8 mouse cellular contexts compared by ENCODE assay signal in genomic region chr1:39536701-39537100, GRCm38 (mm10). TPM values are rescaled to one million over a fixed set of nuclear protein-coding genes. Genes with fewer than 3 reads are reported as not detected.
DNase-seq lines count a peak whose midpoint lies in the region; ATAC-seq and TF ChIP-seq lines count a peak whose summit lies in the region.

No protein-coding gene starts in this region.

- H3K9ac ChIP-seq in liver, embryonic 12.5 days = peak overlapping the region; percentile 87

- no peaks in the 10 kb centered on the region for H3K27me3 ChIP-seq in testis, adult 2 months (ENCODE audit: control insufficient read depth, insufficient read depth, low read length)
- peaks cover 6% of the 10 kb centered on the region; the same call in 1 of the 2 replicates for H3K27me3 ChIP-seq in liver, embryonic 12.5 days (replicated peaks)

- H3K4me1 ChIP-seq in testis, adult 2 months (ENCODE audit: control insufficient read depth, insufficient read depth, low read length) = peaks cover 8% of the 10 kb centered on the region
- H3K4me1 ChIP-seq in liver, embryonic 12.5 days = peaks cover 21% of the 10 kb centered on the region

- peaks cover 1% of the 10 kb centered on the region for H3K36me3 ChIP-seq in testis, adult 2 months (ENCODE audit: control insufficient read depth, insufficient read depth, low read length)
- peaks cover 39% of the 10 kb centered on the region for H3K36me3 ChIP-seq in liver, embryonic 12.5 days

- intact Hi-C loops in gastrocnemius, adult 2 months (cut with DNase I) = no loop called here
- intact Hi-C loops in gastrocnemius, postnatal 14 days (cut with DNase I; ENCODE audit: low total_unique reads) = no loop called here

- WGBS in liver, embryonic 12.5 days (ENCODE audit: insufficient replicate concordance) = 34% methylated on average over 7 of the region's 7 CpGs

- peaks cover 12% of the 10 kb centered on the region; the same call in 1 of the 2 replicates for H3K9me3 ChIP-seq in liver, embryonic 12.5 days (replicated peaks)

- DNase-seq in gastrocnemius, adult 2 months = no peak
- no peak for DNase-seq in gastrocnemius, postnatal 14 days
- no peak for DNase-seq in testis, postnatal 14 days (ENCODE audit: low spot score)
- DNase-seq in right cerebral cortex, adult 2 months (ENCODE audit: low spot score in 2 of 2) = no peak

- peak overlapping the region; percentile 94 for H3K27ac ChIP-seq in gastrocnemius, adult 2 months
- 0 out of 2 replicates have a peak overlapping the region, but pooled peaks have one; percentile 12 for H3K27ac ChIP-seq in testis, adult 2 months (ENCODE audit: control insufficient read depth, insufficient read depth, low read depth, low read length)
- H3K27ac ChIP-seq in liver, embryonic 12.5 days = no peak overlapping the region

- no peak for TF ChIP-seq CTCF in gastrocnemius, adult 2 months (IDR thresholded peaks at IDR 0.05)
- TF ChIP-seq CTCF in testis, adult 2 months (IDR thresholded peaks at IDR 0.05; ENCODE audit: control insufficient read depth, insufficient read depth, insufficient replicate concordance, low read depth, low read length) = no peak

- no peak for ATAC-seq in liver, embryonic 12.5 days
- ATAC-seq in megakaryocyte progenitor cell, adult 5-6 weeks (replicated peaks; ENCODE audit: poor library complexity) = no peak
- no peak for ATAC-seq in cerebellum, adult (ENCODE audit: insufficient number of reproducible peaks, low FRiP score, low TSS enrichment)

- no peak for TF ChIP-seq POLR2A in testis, adult 2 months (IDR thresholded peaks at IDR 0.05; ENCODE audit: control insufficient read depth, low read depth, low read length)

- H3K4me3 ChIP-seq in gastrocnemius, adult 2 months = peak overlapping the region; percentile 93
- peak overlapping the region; percentile 95; the same call in 1 of the 2 replicates for H3K4me3 ChIP-seq in testis, adult 2 months (ENCODE audit: control insufficient read depth, low read depth, low read length)
- peak overlapping the region; percentile 90 for H3K4me3 ChIP-seq in liver, embryonic 12.5 days

- peak overlapping the region; percentile 94 for H3K4me2 ChIP-seq in liver, embryonic 12.5 days

RNA-seq across cellular contexts. Expression of gene Cnot11, which starts 1.9 kb away (rescaled TPM):
- 10 to 100 TPM; 18.3 to 18.8 TPM for total RNA-seq in gastrocnemius, adult 2 months (2021)
- total RNA-seq in gastrocnemius, postnatal 14 days (2021) = 10 to 100 TPM; 15.7 to 16.6 TPM
- 9.2 and 10.9 TPM in 2 replicates for polyA plus RNA-seq in testis, adult 2 months (2012; rRNA removed)
- polyA plus RNA-seq in liver, embryonic 12.5 days (2016; fragmentation: Nextera tagmentation; extraction: Ambion mirVana) = 17.2 and 20.0 TPM in 2 replicates
- 24.4 and 32.5 TPM in 2 replicates for total RNA-seq in megakaryocyte progenitor cell, adult 5-6 weeks (2015)
- 25.4 and 29.1 TPM in 2 replicates for total RNA-seq in megakaryocyte progenitor cell, adult 5-6 weeks (2017)

RNA-seq across cellular contexts. Expression of gene Rnf149, which starts 40.5 kb away (rescaled TPM):
- total RNA-seq in gastrocnemius, adult 2 months (2021) = 1 to 10 TPM; 6.9 to 8.3 TPM
- total RNA-seq in gastrocnemius, postnatal 14 days (2021) = 1 to 10 TPM; 8.3 to 8.5 TPM
- 5.9 and 6.8 TPM in 2 replicates for polyA plus RNA-seq in testis, adult 2 months (2012; rRNA removed)
- 25.6 and 27.3 TPM in 2 replicates for polyA plus RNA-seq in liver, embryonic 12.5 days (2016; fragmentation: Nextera tagmentation; extraction: Ambion mirVana)
- total RNA-seq in megakaryocyte progenitor cell, adult 5-6 weeks (2015) = 22.3 and 27.5 TPM in 2 replicates
- 32.7 and 35.9 TPM in 2 replicates for total RNA-seq in megakaryocyte progenitor cell, adult 5-6 weeks (2017)

RNA-seq across cellular contexts. Expression of gene Tbc1d8, which starts 58.1 kb away (rescaled TPM):
- total RNA-seq in gastrocnemius, adult 2 months (2021) = 1 to 10 TPM; 8.3 to 9.7 TPM
- total RNA-seq in gastrocnemius, postnatal 14 days (2021) = 1 to 10 TPM; 6.7 to 7.0 TPM
- 8.8 and 10.0 TPM in 2 replicates for polyA plus RNA-seq in testis, adult 2 months (2012; rRNA removed)
- 4.9 and 5.0 TPM in 2 replicates for polyA plus RNA-seq in liver, embryonic 12.5 days (2016; fragmentation: Nextera tagmentation; extraction: Ambion mirVana)
- total RNA-seq in megakaryocyte progenitor cell, adult 5-6 weeks (2015) = 27.7 and 29.1 TPM in 2 replicates
- 13.0 and 15.9 TPM in 2 replicates for total RNA-seq in megakaryocyte progenitor cell, adult 5-6 weeks (2017)
